Mouse (Mus musculus) cortical plate, adult 2 months (tissue): ENCODE data around the gene Cadm1.

ENCODE experiments used
- CTCF ChIP-seq: fragments of 200-500 bp; IDR thresholded peaks from 2 replicates; pipeline ENCODE4 v1.5.1; 2011; ENCODE audit warnings: mild to moderate bottlenecking, control low read depth, low read length; ENCODE audit not compliant: insufficient read depth; ENCODE audit errors: extremely low read depth
- POLR2A ChIP-seq: fragments of 200-500 bp; IDR thresholded peaks from 2 replicates; pipeline ENCODE4 v1.6.1; 2011; ENCODE audit warnings: mild to moderate bottlenecking, low read length, control low read depth; ENCODE audit not compliant: insufficient read depth; ENCODE audit errors: extremely low read depth

DNA sequence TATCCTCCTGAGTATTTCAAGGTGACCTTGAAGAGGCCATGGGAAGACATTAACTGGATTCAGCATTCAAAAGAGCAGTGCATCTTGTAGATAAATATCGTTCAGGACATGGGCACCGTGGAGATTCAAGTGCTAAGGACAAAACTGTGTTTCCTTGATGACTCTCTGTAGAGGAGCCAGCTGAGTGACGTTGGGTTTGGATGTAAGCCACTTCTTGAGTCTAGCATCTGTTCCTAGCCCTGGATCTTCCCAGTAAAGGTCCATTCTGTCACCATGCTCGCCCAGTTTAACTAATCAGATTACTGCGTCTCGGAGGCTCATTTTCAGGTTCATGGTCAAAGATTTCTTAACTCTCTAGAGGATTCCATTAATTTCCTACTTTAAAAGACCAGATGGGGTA, 85.1 kb downstream of the Cadm1 start:
- TF ChIP-seq CTCF (no peak), POLR2A (no peak)
